Mouse (Mus musculus) brain, embryonic 14.5 days (tissue): Measurements from ENCODE around the gene 4930435E12Rik.

Source experiments
- CTCF ChIP-seq: fragments of 200-500 bp; IDR thresholded peaks from 2 replicates; pipeline ENCODE4 v1.5.1; 2012; ENCODE audit warnings: inconsistent platforms, mild to moderate bottlenecking, moderate library complexity, borderline replicate concordance; ENCODE audit not compliant: insufficient read depth, insufficient read length; ENCODE audit errors: extremely low read depth
- POLR2A ChIP-seq: fragments of 200-500 bp; IDR thresholded peaks from 2 replicates; pipeline ENCODE4 v1.6.1; 2012; ENCODE audit warnings: mild to moderate bottlenecking, inconsistent platforms, borderline replicate concordance; ENCODE audit not compliant: poor library complexity, insufficient read depth, insufficient read length, severe bottlenecking; ENCODE audit errors: extremely low read depth

- no peak for TF ChIP-seq POLR2A
- no peak for TF ChIP-seq CTCF
These were observed 57.4 kb downstream of the 4930435E12Rik start for GRCm38 (mm10) chr16:38771145-38771544.
